Mouse (Mus musculus) adipocyte (in vitro differentiated cells): ENCODE results near the gene Acot11.
"Not testable (repeated sequence)": the region's sequence is repeated elsewhere in the genome, so short reads cannot be mapped to it uniquely, and the experiment has no call there.

Experiments
- DNase-seq: peaks from one replicate; pipeline ENCODE4 v3.0.0-alpha.2; 2016; ENCODE audit warnings: low spot score

The Acot11 gene

GRCm38 (mm10) chr4:106810039-106810438 is 5.2 kb upstream of the Acot11 start:
- DNase-seq = no peak

- no peak for DNase-seq
Measured at GRCm38 (mm10) chr4:106807287-106807686, 2.5 kb upstream of the Acot11 start.

DNA sequence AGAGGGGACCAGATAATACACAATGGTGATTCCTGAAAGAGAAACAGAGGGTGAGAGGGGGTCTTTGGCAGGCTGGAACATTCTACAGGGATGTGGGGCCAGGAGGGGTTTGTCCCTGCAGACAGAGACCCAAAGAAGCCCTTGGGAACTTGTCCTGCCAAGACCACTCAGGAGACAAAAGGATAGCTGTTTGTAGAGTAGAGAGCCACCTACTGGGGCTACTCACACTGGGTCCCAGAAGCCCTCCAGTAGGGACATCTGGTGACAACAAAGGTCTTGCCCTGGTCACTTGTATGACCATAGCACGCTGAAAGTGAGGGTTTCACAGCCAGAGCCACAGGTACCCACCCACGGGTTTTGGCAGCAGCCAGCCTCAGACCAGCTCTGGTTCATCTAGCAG is 1.1 kb upstream of the Acot11 start:
- DNase-seq = no peak

DNA sequence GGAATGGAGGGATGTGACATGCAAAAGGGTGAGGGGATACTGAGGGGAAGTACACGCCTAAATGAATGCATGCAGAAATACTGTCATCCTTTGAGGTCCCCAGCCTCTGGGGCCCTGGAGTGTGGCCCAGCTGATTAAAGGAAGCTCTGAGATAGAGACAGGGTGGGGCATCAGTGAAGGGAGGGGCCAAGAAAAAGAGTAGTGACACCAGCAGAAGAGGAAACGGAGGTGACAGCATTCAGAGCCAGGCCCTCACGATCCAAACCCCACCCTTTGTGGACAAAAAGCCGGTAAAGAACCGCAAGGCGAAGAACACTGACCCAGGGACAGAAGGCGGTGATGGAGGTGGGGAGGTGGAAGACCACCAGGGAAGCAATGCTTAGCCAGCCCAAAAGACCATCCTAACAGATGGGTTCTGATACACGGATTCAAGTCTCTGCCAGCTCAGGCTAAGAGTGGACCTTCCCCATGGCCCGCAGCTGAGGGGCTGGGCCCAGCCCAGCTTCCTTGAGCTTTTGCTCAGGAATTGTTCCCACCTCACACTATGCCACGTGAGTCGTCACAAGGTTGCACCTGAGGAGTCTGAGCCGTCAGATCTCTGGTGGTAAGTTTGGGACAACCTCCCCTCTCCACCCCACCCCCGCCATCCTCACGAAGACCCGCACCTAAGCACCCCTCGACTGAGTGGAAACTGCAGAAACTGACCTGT is 443 bp downstream of the Acot11 start:
- no peak for DNase-seq

GRCm38 (mm10) chr4:106803781-106804180 is 1.0 kb downstream of the Acot11 start:
- no peak for DNase-seq

GRCm38 (mm10) chr4:106799772-106800336 is 4.9 kb downstream of the Acot11 start:
- peak; percentile 47 for DNase-seq

- DNase-seq = no peak
Measured at GRCm38 (mm10) chr4:106798908-106799546, 5.8 kb downstream of the Acot11 start.

DNA sequence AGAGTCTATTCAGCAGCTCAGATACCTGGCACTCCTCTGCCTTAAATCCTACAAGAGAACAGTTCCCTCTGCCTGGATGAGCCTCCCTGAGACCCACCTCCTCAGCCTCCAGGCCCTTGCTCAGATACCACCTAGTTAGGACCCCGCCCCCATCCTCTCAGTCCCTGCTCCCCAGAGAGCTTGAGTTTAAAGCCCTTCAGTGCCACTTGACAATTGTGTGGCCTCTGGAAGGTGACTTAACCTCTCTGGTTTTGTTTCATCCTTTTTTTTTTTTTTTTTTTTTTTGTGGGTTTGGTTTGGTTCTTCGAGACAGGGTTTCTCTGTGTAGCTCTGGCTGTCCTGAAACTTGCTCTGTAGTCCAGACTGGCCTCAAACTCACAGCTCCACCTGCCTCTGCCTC is 9.5 kb downstream of the Acot11 start:
- no peak for DNase-seq

DNA sequence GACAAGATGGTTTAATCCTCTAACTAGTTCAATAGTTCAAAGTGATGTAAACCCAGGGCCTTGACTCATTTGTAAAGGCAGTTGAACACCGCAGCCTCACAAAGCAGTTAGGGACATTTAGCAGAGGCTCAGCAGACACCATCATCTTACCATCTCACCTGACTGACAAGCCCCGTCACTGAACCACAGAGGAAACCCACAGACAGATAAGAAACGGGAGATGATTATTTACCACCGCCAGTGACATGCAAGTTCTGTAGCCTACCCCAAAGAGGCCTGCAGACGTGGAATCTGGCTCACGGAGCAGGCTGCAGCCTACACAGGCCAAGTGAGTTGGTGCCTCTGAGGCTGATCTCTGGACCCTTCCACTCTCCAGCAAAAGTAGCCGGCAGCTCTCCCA is 10.6 kb downstream of the Acot11 start:
- no peak for DNase-seq

GRCm38 (mm10) chr4:106793826-106794225 is 11.0 kb downstream of the Acot11 start:
- DNase-seq = not testable (repeated sequence)

GRCm38 (mm10) chr4:106792276-106792675 is 12.5 kb downstream of the Acot11 start:
- DNase-seq = no peak

DNA sequence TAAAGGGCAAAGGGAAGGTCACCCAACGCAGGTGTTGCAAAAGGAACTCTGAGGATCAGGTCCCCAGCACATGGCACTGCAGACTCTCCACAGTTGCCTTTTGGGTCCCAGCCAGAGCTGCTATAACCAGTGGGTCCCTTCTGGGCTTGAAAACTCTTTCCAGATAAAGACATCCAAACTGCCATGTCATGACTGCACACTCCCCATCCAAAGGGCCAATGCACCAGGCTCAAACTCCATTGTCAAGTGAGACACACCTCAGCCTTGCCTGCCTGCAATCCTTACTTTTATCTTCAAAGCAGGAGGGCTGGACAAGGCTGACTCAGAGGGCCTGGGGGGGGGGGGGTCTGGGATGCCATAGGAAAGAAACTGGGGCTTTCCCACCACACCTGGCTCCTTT is 13.9 kb downstream of the Acot11 start:
- no peak for DNase-seq

GRCm38 (mm10) chr4:106790218-106790617 is 14.6 kb downstream of the Acot11 start:
- not testable (repeated sequence) for DNase-seq

DNA sequence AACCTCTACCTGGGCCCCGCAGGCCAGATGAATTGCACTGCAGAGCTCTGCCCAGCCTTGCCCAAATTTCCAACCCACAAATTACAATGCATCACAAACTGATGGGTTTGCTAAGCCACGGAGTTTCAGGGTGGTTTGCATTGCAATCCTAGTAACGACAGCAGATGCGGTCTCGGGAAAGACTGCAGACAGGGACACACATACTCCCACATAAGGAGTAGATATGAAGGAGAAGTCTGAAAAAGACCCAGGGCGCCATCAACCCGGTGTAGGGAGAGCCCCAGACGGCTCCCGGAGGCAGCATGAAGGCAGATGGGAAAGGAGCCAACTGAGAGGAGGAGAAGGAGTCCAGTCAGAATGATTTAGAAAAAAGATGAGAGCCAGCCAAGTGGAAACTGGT is 15.1 kb downstream of the Acot11 start:
- no peak for DNase-seq

DNA sequence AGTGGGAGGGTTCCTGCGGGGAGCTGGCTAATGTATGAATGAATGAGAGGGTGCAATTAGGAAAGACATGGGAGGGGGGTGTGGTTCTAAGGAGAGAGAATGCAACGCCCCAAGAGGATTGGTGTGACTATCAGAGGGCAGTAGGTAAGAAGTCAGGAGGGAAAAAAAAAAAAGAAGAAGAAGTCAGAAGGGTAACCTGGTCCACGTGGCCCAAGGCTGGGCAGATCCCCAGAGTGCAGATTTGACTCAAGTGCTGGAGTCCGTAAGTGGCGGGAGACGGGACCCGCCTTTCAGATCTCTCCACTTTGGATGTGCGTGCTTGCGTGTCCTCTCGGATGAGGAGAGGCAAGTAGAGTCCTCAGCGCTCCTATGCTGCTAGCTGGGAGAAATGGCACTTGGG is 16.2 kb downstream of the Acot11 start:
- no peak for DNase-seq

GRCm38 (mm10) chr4:106787830-106788229 is 17.0 kb downstream of the Acot11 start:
- DNase-seq = no peak

DNA sequence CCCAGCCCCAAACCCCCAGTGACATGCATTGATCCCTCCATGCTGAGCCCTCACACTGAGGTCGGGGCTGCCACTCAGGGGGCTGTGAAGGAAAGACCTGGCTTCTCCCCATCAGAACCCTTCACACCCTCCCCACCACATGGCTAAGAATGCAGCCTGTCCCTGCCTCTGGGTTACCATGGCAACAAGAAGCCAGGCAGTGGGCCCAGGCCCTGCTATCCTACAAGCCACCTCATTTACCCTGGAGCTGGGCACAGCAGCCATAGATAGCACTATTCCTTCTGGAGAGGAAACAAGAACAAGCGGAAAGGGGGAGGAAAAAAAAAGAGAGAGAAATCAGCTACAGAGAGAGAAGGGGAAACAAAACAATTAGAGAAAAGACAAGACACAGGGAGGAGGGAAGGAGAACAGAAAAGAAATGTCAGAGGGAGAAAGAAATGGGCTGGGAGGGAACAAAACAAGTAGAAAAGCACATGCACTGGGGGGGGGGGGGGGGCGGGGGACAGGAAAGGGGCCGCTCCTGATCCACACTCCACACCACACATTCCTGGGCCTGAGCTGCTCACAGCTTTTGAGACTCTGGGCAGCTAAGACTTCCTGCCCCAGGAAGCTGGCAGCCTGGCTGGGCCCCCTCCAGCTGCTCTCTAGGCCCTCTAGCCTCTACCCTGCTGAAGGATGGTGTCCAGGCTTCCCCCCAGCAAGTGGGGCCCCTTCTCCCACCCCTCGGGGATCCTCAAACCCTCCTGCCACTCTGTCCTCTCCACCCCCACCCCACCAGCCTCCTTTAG is 18.9 kb downstream of the Acot11 start:
- peak; percentile 22 for DNase-seq

DNA sequence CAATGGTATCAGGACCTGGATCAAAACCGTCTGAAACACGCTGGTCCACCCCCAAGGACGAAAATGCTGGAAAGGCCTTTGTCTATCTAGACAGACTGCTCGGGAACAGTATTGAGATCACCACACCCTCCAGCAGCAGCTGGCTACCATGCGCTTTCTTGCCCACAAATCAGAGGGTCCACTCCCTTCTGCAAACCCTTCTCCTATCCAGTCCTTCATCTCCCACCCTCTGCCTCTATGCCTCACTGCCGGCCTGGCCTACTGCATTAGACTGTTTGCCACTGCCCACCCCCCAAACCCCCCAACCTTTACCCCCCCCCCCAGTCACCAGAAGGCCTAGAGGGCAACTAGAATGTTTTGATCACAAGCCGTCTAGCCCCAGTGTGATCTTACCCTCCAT is 19.5 kb downstream of the Acot11 start:
- DNase-seq = no peak

- DNase-seq = no peak
Measured at GRCm38 (mm10) chr4:106784806-106785205, 20.0 kb downstream of the Acot11 start.

DNA sequence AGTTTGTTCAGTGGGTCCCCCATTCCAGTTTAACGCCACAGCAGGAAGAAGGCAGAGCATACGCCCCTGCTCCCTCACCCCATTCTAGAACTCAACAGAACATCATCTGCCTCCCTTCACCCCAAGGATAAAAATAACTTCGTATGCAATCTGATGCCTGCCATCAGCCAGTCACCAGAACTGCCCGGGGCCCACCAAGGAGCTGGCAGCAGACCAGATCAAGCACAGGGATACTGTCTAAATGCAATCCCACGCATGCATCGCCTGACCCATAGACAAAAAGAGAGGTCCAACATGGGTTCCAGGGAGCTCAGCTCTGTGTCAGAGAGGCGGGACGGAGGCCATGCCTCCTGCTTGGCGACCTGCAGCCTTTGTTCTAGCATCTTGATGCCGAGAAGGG is 21.7 kb downstream of the Acot11 start:
- no peak for DNase-seq

DNA sequence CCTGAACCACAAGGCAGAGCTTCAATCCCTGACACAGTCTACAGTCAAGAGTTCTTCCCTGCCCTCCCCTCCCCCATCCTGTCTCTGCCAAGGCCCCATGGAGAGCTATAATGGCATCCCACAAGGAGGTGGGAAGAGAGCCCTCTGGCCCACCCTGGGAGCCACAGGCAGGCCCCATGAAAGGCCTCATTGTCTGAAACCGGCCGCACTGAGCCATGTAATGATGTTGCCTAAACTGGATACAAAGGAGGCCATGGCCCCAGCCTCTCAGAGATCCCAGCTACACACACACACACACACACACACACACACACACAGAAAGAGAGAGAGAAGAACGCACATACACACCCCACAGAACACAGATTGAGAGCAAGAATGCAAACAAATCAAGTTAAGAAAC is 24.8 kb downstream of the Acot11 start:
- no peak for DNase-seq

GRCm38 (mm10) chr4:106778116-106778788 is 26.5 kb downstream of the Acot11 start:
- peak; percentile 100 for DNase-seq
